Mouse (Mus musculus): ENCODE data around the gene Tomt.

DNA sequence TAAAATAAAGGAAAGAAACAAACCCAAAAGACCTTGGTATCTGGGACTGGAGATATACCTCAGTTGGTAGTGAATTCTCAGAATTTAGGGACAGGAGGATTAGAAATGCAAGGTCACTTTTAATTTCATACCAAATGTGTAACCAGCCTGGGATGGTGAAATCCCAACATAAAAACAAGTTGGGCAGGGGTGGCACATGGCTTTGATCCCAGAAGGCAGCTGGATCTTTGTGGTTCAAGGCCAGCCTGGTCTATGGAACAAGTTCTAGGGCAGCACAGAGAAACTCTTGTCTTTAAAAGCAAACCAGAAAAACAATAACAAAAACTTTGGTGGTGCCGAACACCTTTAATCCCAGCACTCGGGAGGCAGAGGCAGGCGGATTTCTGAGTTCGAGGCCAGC, 38.7 kb downstream of the Tomt start:
- TF ChIP-seq CTCF (IDR thresholded peaks at IDR 0.05) (no peak), EP300 (IDR thresholded peaks at IDR 0.05; ENCODE audit: insufficient read depth, low read depth, low read length) (no peak), POLR2A (IDR thresholded peaks at IDR 0.05; ENCODE audit: insufficient read depth, low read depth, low read length) (no peak)
